Mouse (Mus musculus): ENCODE results near the gene Noto.

The Noto gene

DNA sequence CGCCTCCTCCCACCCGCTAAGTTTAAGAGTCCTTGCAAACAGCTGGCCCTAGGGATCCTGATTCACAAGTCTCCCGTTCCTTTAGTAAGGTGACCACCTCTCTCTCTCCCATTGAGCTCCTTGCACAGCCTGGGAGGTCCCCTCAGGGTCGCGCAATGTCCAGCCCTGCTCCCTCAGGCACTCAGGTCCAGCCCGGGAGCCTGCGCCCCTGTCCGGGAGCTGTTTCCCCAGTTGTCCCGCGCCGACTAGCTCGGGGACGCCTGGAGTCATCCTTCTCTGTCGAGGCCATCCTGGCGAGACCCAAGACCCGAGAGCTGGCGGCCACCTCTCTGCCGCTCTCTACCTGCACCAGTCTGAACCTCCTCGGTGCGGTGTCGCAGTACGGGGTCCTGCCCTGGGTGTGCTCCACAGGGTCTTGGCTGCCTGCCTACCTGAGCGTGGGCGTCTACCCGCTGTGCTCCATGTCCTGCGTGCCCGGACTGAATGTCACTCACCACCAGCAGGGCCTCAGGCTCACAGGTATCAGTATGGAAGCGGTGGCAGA lies at the start of gene Noto:
Gene Noto (plus strand): TSS at position 51 of the 544 bp plus-strand sequence.
- TF ChIP-seq GATA4 (IDR thresholded peaks at IDR 0.05; ENCODE audit: insufficient replicate concordance, low read length): no peak

- TF ChIP-seq GATA4 (IDR thresholded peaks at IDR 0.05; ENCODE audit: insufficient replicate concordance, low read length): no peak
Measured at GRCm38 (mm10) chr6:85373951-85374733, 49.5 kb upstream of the Noto start, which contains the start of gene Rab11fip5. Gene Rab11fip5 (minus strand): TSS chr6:85374634.

- TF ChIP-seq GATA4 (IDR thresholded peaks at IDR 0.05; ENCODE audit: insufficient replicate concordance, low read length): no peak
Measured at GRCm38 (mm10) chr6:85374734-85375114, 49.0 kb upstream of the Noto start.

DNA sequence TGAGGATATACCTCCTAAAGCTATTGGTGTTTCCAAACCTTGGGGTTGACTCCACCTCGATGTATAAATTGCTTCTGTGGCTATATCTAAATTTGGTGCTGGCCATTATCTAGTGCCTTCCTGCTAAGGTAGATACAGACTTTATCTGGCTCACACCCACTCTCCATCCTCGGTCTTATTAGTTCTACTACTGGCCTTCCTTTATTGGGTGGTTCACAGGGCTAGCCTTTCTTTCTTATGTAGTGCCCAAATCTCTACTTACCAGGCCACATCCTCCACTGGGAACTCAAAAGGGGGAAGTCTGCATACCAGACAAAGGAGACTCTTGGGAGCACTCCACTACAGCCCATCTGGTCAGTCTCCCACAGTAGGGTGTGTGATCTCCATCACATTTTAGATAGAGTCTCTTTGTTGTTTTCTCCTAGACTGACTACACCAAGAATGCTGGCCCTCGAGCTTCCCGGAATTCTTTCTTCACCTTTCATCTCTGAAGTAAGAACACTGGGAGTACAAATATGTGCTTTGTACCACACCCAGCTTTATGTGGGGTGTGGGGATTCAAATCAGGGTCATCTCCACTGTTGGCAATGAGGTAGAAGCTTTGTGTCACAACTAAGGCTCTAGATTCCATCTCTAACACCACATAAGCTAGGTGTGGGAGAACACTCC lies 46.5 kb upstream of the Noto start:
- no peak for TF ChIP-seq GATA4 (IDR thresholded peaks at IDR 0.05; ENCODE audit: insufficient replicate concordance, low read length)

DNA sequence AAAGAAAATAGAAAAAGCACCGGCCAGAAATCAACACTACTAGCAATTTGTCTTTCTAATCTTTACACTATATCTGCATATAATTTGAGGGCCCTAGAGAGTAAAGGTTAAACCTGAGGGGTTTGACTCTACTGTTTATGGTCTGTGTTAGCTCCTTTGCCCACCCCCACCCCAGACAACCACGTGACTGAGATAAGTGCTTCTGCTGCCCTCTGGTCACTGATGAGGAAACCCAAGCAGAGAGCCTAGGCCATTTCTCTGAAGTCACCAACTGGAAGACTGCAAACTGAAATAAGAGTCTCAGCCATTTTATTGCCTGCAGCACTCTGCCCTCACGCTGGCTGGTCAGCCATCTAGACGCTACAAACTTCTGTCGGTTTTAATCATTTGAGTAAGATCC lies 45.8 kb upstream of the Noto start:
- TF ChIP-seq GATA4 (IDR thresholded peaks at IDR 0.05; ENCODE audit: insufficient replicate concordance, low read length): no peak

DNA sequence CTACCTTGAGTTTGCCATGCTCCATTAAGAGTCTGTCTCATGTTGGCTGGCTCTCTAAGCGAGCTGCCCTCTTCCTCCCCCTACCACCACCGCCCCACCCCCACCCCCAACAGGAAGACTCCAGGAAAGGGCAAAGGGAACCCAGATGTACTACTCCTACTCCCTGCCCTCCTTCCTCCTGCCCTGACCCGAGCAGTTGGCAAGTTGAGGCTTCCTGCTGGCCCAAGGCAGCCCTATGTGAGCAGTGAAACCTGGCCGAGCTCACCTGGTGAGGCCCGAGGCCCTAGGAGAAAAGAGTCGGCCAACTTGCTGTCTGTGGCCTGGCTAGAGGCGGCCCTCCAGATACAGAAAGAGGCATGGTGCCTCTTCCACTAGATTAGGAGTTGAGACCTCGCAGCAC lies 45.1 kb upstream of the Noto start:
- no peak for TF ChIP-seq GATA4 (IDR thresholded peaks at IDR 0.05; ENCODE audit: insufficient replicate concordance, low read length)

- TF ChIP-seq GATA4 (IDR thresholded peaks at IDR 0.05; ENCODE audit: insufficient replicate concordance, low read length): no peak
Measured at GRCm38 (mm10) chr6:85380201-85380900, 43.3 kb upstream of the Noto start.

DNA sequence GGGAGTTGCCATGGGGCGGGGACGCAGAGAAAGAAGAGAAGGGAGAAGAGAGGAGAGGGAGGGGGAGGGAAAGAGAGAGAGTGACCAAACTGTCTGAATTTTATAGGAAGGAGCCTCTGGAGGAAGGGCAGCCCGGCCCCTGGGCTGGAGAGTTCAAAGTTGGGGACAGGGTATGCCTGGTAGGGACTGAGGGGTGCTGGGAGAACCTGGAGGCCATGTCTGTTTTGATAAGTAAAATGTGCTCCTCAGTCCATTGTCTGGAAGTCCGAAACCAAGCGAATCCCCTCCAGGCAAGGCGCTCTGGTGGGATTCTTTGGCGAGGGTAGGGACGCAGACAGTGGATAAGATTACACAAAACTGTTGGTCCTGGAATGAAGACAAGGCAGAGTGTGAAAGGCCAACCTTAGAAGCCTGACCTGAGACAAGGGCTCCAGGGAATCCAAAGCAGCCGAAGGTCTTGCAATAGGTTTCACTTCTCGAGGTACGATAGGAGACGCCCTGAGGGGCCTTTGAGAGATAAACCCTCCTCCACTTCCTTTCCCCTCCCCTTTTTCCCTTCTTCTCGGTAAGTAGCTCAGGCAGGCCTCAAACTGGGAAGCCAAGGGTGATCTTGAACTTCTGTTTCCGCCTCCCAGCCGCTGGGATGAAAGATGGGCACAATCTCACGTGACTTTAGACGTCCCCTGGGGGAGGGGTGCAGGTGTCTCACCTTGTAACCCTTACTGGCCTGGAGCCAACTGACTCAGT lies 42.6 kb upstream of the Noto start:
- no peak for TF ChIP-seq GATA4 (IDR thresholded peaks at IDR 0.05; ENCODE audit: insufficient replicate concordance, low read length)

DNA sequence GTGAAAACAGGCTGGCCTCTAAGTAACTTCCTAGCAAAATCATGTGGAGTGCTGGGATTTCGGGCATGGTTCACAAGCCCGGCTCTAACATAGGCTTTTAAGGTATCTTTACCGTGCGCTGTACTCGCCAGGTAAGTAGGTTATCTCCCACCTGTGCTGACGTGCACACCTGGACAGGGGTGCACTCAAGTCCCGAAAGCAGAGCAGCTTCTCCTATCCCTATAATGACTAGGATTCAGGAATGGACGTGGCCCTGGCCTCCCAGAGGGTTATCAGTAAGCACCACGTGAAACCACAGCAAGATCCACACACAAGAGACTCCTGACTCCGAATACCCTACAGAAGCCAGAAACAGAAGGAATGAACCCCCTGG lies 42.1 kb upstream of the Noto start:
- TF ChIP-seq GATA4 (IDR thresholded peaks at IDR 0.05; ENCODE audit: insufficient replicate concordance, low read length): no peak

- TF ChIP-seq GATA4 (IDR thresholded peaks at IDR 0.05; ENCODE audit: insufficient replicate concordance, low read length): no peak
Measured at GRCm38 (mm10) chr6:85382791-85383190, 40.9 kb upstream of the Noto start.

GRCm38 (mm10) chr6:85388608-85389007 lies 35.1 kb upstream of the Noto start:
- TF ChIP-seq GATA4 (IDR thresholded peaks at IDR 0.05; ENCODE audit: insufficient replicate concordance, low read length): no peak

DNA sequence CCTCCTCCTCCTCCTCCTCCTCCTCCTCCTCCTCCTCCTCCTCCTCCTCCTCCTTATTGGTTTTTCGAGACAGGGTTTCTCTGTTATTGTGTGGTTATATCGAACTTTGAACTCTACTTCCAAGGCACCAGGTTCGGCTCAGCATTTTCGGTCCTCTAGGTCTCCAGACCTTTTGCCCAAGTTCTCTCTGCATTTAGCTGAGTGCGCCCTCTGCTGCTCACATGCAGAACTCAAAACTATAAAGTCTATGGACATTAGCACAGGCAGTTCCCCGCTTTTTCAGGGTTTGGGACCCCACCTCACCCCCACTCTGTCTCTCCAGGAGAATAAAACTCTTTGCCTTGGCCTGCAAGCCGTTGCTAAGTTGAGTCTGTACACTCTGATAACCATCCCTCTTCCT lies 31.9 kb upstream of the Noto start:
- TF ChIP-seq GATA4 (IDR thresholded peaks at IDR 0.05; ENCODE audit: insufficient replicate concordance, low read length): no peak

- no peak for TF ChIP-seq GATA4 (IDR thresholded peaks at IDR 0.05; ENCODE audit: insufficient replicate concordance, low read length)
Measured at GRCm38 (mm10) chr6:85395360-85395759, 28.3 kb upstream of the Noto start.

DNA sequence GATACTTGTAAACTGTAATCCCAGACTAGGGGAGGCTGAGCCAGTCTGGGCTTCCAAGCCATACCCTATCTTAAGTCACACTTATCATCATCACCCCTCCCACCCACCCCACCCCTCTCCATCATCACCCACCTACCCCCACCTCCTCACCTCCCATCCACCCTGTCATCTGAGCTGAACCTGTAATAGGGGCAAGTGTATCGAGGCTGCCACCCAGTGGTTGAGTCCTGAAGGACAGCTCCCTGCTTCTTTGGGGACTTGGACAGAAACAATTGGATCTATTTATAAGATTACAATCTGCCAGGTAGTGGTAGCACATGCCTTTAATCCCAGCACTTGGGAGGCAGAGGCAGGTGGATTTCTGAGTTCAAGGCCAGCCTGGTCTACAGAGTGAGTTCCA lies 26.5 kb upstream of the Noto start:
- TF ChIP-seq GATA4 (IDR thresholded peaks at IDR 0.05; ENCODE audit: insufficient replicate concordance, low read length): no peak

DNA sequence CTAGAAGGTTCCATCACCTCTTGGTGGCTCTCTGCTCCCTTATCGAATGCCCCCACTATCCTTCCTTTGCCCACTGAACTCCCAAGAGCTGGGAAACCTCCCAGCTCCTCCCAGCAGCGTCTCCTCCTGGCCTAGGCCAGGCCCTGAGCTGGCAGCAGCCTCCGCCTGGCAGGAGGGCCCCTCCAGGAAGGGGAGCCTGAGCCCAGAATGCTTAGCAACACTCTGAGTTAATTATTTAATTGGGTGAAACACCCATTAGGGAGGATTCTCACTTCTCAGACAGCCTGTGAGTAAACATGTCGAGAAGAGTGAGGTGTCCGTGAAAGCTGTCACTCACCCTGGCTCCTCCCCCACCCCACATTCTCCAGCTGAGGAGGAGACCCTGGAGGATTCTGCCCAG lies 24.0 kb upstream of the Noto start:
- no peak for TF ChIP-seq GATA4 (IDR thresholded peaks at IDR 0.05; ENCODE audit: insufficient replicate concordance, low read length)
